Mouse (Mus musculus) adrenal gland, adult 8-10 months (tissue): Measurements from ENCODE around the gene Fgr. TPM values are rescaled to one million over a fixed set of nuclear protein-coding genes. Genes with fewer than 3 reads are reported as not detected.
"Not testable (repeated sequence)": the region's sequence is repeated elsewhere in the genome, so short reads cannot be mapped to it uniquely, and the experiment has no call there.

Experiments
- DNase-seq: peaks from one replicate; pipeline ENCODE4 v3.0.0; 2022
- total RNA-seq, 4 experiments: library from RNA; stranded (reverse); gene quantifications; 2 replicates each; pipeline ENCODE4 v1.2.4; 2022

Fgr gene
- total RNA-seq, 4 experiments from 2014 or later, result 0.42 to 0.92 (median 0.64) TPM

DNA sequence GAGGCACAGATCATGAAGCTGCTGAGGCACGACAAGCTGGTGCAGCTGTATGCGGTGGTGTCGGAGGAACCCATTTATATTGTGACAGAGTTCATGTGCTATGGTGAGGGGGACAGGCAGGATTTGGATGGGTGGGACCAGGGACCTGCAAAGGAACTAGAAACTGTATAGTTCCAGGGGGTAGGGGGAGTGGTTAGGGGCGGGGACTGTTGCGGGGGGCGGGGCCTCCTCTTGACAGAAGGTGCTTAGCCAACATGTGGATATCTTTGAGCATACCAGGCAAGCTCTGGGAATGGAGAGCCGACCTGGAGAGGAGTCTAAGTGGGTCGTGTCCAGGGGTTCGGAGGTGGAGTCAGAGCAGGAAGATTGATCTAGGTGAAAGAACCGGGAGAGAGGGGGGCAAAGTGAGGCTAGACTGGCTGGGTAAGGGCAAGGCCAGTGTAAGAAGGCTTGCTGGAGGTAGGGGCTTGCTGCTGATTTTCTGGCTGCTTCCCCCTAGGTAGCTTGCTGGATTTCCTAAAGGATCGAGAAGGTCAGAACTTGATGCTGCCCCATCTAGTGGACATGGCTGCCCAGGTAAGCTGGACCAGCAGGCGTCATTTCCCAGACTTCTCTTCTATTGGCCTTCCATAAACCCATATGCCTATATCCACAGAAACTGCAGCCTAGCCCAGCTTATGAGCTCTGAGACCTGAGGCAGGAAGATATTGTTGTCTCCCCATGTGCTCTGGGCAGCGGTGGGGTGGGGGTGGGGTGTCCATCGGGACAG lies 23.8 kb downstream of the Fgr start:
- no peak for DNase-seq

- DNase-seq, result no peak
Observed at GRCm38 (mm10) chr4:133002896-133003295, 29.0 kb downstream of the Fgr start.

DNA sequence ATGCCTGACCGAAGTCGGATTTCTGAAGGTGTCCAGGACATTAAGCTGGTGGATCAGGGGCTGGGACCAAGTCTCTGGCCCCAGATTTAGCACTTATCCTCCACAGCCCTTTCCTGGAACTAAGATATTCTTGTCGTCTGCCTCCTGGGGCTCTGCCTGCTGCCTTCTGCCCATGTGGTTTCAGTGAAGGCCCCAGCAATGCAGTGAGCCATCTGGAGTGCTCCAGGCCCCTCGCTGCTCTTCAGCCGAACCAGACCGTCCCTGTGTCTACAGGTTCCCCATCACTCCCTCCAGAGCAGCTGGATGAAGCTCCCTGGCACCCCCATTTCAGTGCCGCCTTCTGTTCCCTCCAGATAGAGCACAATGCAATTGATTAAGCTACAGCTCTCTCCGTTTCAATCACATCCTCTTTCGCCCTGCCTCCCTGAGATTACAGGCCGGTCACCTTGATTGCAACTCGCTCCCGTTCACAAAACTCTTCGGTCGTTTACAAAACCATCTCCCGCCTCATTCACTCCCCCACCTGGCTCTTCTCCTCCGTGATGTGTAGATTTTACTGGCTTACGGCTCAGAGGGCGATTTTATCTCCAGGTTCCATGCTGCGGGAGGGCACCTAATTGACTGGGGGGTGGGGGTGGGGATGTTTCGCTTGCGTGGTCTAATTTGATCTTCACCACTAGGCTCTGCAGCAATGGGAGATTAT lies 29.6 kb downstream of the Fgr start:
- DNase-seq, result no peak

DNA sequence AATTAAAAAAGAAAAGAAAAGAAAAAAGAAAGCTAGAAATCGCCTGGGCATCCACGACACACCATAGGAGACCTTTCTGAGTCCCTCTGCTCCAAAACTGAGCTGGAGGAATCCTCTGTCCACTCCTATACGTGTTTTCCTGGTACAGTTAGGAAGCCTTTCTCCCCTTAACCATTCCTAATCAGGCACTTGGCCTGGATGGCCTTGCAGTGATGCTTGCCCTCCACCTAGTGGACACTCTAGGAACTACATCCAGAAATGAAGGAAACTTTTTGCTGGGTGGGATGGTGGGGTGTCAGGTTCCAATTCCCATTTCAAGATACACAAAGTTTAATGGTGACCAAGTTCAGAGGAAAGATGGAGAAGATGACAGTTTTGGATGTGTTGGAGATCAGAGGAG lies 31.3 kb downstream of the Fgr start:
- peak; percentile 68 for DNase-seq

- DNase-seq, result not testable (repeated sequence)
Observed at GRCm38 (mm10) chr4:133005885-133006451, 32.1 kb downstream of the Fgr start.

DNA sequence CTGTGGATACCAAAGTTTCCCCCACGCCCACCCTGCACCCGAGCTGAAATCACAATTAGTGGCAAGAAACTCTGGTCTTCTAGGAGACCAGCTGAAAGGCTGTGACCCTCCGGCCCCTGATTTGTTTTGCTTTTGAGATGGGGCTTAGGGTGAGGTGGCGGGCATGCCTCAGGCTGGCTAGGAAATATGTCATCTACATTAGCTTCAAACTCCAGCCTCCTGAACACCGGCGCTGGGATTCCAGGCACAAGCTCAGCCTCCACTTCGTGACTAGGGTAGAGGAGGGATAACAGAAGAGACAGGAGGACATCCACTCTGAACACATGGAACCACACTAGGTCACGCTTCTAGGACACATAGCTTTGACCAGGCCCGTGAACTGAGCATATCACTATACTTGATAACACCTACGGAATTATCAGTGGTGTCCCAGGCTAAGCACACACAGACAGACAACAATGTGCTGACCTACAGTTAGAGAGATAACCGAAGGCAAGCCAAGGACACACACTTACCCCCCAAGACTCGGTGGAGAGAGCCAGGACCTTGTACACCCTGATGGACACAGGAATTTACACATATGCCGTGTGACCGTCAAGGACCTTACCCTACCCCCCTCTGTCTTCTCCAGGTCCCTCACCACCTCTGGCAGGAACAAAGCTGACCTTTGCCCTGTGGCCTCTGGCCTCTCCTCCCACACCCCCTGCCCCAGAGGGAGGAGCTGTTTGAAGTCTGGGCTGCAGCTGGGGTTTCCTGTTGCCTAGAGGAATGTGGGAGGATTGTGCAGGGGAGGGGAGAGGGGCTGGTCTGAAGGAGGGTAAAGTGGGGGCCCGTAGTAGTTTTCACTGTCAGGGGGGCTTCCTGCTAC lies 33.9 kb downstream of the Fgr start:
- no peak for DNase-seq

- no peak for DNase-seq
Observed at GRCm38 (mm10) chr4:133009131-133009530, 35.2 kb downstream of the Fgr start.

GRCm38 (mm10) chr4:133009676-133010075 lies 35.8 kb downstream of the Fgr start:
- no peak for DNase-seq

DNA sequence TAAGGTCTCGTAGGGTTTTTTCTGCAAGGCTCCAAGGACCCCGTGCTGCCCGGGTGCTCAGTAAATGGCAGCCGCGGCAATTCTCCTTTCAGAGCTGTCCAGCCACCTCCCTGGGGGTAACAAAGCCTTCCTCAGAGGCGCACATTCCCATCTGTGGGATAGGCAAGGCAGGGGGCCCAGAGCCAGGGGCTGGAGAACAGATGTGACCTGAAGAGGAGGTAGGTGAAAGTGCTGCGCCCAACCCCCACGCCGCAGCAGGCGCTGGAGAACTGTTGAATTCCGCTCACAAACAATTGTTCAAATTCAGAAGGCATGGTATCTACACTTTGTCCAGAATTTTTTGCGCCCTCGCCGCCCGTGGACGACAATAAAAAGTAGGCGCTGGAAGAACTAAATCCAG lies 36.7 kb downstream of the Fgr start:
- DNase-seq, result no peak

DNA sequence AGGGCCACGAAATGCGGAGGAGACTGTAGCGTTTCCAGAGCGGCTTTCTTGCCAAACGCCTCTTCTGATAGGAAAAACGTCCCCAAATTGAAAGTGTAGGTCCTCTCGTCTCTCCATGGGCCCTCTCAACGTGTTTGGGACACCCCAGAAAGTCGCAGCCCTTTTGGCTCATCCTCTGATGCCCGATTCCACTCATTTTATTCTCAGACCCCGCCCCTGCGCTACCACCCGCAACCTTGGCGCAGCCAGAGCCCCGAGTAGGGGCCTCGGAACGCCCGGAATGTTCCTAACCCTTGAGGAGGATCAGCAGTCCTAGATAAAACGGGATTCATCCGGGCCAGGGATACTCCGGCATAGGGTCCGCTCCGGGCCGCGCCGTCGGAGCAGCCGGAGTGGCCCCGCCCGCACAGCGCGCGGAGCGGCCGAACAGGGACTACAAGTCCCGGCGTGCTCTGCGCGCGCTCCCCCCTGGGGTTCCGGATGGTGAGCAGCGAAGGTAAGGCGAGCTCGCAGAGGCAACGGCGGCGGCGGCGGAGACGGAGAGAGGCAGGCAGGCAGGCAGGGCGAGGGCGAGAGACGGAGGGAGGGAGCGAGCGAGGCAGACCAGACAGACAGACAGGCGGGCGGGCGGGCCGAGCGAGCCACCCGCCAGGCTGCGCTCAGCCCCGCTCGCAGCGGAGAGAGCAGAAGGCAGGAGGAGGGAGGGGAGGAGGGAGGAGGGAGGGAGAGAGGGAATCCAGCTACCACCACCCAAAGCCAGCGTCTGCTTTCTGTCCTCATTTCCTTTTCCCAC lies 37.3 kb downstream of the Fgr start, which contains the start of gene Ahdc1:
Ahdc1 (plus strand) TSS at position 233 of the 793 bp plus-strand sequence.
- DNase-seq, result peak; percentile 90

DNA sequence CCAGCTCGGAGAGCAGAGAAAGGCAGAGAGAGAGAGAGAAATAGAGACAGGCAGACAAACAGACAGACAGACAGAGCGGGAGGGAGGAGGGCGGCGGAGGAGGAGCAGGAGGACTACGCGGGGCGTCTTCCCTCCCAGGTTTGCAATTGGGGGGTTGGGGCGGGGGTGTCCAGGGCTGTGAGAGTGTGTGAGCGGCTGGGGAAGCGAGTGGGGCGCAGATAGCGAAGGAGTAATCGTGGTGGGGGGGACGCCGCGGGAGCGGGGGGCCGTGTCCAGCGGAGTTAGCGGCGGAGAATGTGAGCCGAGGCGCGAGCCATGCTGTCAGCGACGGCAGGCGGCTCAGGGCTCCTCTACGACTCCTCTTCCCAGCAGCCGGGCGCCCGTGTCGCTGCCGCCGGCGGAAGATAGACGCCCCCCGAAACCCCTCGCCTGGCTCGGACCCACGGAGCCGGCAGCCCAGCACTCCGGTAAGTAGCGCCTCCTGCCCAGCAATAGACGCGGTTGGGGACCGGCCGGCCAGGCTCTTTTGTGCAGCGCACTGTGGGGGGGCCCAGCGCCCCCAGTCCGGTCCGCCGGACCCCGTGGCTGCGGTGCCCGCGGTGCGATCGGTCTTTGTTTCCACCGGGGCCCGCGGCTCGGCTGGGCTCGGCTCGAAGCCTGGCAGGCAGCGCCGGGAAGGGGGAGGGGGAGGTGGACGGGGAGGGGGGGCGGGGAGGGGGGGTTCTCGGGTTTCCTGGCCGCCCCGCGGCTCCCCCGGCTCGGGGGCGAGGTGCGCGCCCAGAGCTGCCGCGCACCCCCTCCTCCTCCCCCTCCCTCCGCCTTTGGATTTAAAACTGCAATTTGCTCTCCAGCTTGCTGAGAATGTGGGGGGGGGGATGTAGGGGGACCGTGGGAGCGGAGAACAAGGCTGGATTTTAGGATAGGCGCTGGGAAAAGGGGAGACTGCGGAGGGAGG lies 38.2 kb downstream of the Fgr start:
- DNase-seq, result no peak

DNA sequence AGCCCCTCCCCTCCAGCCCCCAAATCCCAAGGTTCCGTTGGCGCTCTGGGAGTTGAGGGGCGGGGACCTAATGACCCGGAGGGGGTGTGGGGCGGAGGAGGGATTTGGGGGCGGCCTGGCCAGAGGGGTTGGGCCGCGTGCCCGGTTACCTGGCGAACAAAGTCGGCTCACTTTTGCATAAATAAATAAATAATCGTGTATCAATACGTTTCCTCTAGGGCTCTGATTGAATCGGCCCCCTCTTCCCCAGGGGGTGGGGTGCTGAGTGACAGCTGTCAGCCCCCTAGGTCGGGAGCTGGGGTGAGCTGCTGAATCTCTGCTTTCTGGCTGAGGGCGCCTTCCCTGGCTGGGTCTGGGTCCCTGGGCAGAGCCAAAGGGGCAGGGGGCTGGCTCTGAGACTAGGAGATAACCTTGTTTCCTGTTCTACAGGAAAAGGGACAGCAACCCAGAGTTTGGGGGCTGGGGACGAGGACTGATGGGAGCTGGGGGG lies 38.9 kb downstream of the Fgr start:
- no peak for DNase-seq

GRCm38 (mm10) chr4:133013266-133013891 lies 39.5 kb downstream of the Fgr start:
- no peak for DNase-seq

DNA sequence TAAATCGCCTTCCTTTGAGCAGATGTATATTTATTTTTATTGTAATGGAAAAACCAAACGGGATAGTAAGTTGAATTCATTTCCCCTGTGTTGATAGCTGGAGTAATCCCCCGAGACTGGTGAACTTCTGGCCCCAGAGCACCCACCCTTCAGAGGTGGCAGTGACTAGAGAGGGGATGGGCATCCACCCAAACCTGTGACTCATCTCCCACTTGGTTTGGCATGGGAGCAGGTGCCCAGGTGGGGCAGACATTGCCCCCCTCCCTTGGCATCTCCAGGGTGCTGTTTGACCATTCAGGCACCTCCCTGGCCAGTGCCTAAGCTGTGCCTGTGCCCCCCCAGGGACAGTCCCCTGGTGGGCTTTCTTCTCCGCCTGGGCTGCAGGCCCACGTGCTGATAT lies 40.2 kb downstream of the Fgr start:
- DNase-seq, result no peak

GRCm38 (mm10) chr4:133014896-133015709 lies 41.2 kb downstream of the Fgr start:
- no peak for DNase-seq

GRCm38 (mm10) chr4:133015710-133016651 lies 42.1 kb downstream of the Fgr start:
- no peak for DNase-seq

DNA sequence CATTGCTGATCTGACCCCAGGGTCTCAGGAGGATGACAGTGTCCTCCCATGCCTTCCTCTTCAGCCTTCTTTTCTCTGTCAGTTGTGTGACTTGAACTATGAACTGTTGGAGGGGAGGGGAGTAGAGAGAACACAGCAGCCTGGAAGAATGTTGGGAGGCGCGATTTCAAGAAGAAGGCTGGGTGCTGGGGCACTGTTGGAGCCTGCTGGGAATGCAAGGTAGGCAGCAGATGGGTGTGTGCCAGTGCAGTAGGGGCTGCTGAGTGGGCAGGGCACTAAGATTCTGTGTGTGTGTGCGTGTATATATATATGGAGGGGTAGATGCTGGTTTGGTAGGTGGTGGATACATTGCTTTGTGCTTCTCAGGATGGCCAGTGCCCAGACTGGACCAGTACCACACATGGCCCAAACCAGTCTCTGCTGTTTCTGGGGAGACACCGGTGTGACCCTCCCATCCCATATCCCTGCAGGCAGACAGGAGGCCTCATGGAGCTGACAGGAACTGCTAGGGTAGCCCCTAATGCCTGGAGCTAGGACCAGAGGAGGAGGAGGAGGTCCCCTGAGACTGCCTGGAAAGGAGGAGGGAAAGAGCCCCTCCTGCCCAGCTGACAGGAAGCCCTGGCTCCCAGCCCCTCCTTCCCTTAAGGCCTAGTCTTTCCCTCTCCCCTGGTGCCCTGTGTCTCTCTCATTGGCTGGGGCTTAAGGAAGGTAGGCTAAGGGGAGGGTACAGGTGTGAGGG lies 43.0 kb downstream of the Fgr start:
- no peak for DNase-seq
